Mouse (Mus musculus): ENCODE data around the gene 4931428L18Rik. TPM values are rescaled to one million over a fixed set of nuclear protein-coding genes. Genes with fewer than 3 reads are reported as not detected.

The 4931428L18Rik gene
- polyA plus RNA-seq, 3 experiments from 2014 or later = not detected

Other genes starting within 250 kb of the 4931428L18Rik start
- not detected for gene AC153137.1, start 244.7 kb downstream of the 4931428L18Rik start, polyA plus RNA-seq (2017; shearing (Covaris generic))
- not detected for gene Lgsn, start 46.3 kb downstream of the 4931428L18Rik start, polyA plus RNA-seq (2017; shearing (Covaris generic))
- not detected for gene Pih1d3, start 154 bp upstream of the 4931428L18Rik start, polyA plus RNA-seq (2017; shearing (Covaris generic))